20 mouse cellular contexts compared by ENCODE assay signal in genomic region chr16:91129916-91130315, GRCm38 (mm10). TPM values are rescaled to one million over a fixed set of nuclear protein-coding genes. Genes with fewer than 3 reads are reported as not detected.
A peak's percentile ranks its signal among the peaks of the same experiment; 100 is the strongest.
DNase-seq lines count a peak whose midpoint lies in the region; ATAC-seq and TF ChIP-seq lines count a peak whose summit lies in the region.
"Had no signal": no experiment of that assay in that cellular context is flagged by ENCODE, and none has a peak within 500 bp of the region (broad histone marks: within the 10 kb centered on the region; RNA-seq: fewer than 3 reads in every experiment).

No protein-coding gene starts in this region.

- WGBS in limb, embryonic 14.5 days = 73% methylated on average over 15 of the region's 15 CpGs
- WGBS in limb, embryonic 10.5 days = 90% methylated on average over 15 of the region's 15 CpGs
- 71% methylated on average over 15 of the region's 15 CpGs for WGBS in lung, embryonic 16.5 days
- WGBS in lung, postnatal 0 days = 79% methylated on average over 15 of the region's 15 CpGs
- 65% methylated on average over 15 of the region's 15 CpGs for WGBS in embryonic facial prominence, embryonic 15.5 days

- ATAC-seq in limb, embryonic 14.5 days (ENCODE audit: low FRiP score, low read depth) = no peak
- peak; percentile 34; the same call in 1 of the 2 replicates for ATAC-seq in lung, embryonic 16.5 days (ENCODE audit: low read depth)
- ATAC-seq in lung, postnatal 0 days = no peak
- peak; percentile 52; the same call in 1 of the 2 replicates for ATAC-seq in embryonic facial prominence, embryonic 15.5 days (ENCODE audit: insufficient number of reproducible peaks, low FRiP score, low TSS enrichment, low read depth)
- ATAC-seq: forebrain, embryonic 13.5 days; forebrain, embryonic 15.5 days; forebrain, postnatal 0 days had no signal

- no peaks in the 10 kb centered on the region for H3K4me1 ChIP-seq in limb, embryonic 14.5 days (ENCODE audit: control insufficient read depth, insufficient read depth, low read length)
- H3K4me1 ChIP-seq in limb, embryonic 10.5 days = no peaks in the 10 kb centered on the region
- H3K4me1 ChIP-seq in lung, embryonic 16.5 days (replicated peaks; ENCODE audit: control insufficient read depth, insufficient read depth, low read length) = no peaks in the 10 kb centered on the region
- H3K4me1 ChIP-seq in lung, postnatal 0 days (ENCODE audit: insufficient read depth, low read depth, low read length) = no peaks in the 10 kb centered on the region
- H3K4me1 ChIP-seq in embryonic facial prominence, embryonic 15.5 days = no peaks in the 10 kb centered on the region

- H3K27me3 ChIP-seq in limb, embryonic 14.5 days (ENCODE audit: control insufficient read depth, insufficient read depth, low read length) = no peaks in the 10 kb centered on the region
- H3K27me3 ChIP-seq in limb, embryonic 10.5 days (ENCODE audit: low read depth, poor library complexity, severe bottlenecking) = peaks cover 6% of the 10 kb centered on the region; the same call in 1 of the 2 replicates
- peaks cover 2% of the 10 kb centered on the region; the same call in 1 of the 2 replicates for H3K27me3 ChIP-seq in lung, embryonic 16.5 days (ENCODE audit: control insufficient read depth, insufficient read depth, low read depth, low read length)
- no peaks in the 10 kb centered on the region for H3K27me3 ChIP-seq in lung, postnatal 0 days (replicated peaks; ENCODE audit: insufficient read depth, low read length)
- H3K27me3 ChIP-seq in embryonic facial prominence, embryonic 15.5 days = peaks cover 6% of the 10 kb centered on the region; the same call in 1 of the 2 replicates
- H3K27me3 ChIP-seq: embryonic facial prominence, embryonic 12.5 days had no signal

- TF ChIP-seq CTCF in lung, postnatal 0 days (IDR thresholded peaks at IDR 0.05) = no peak

- no peak overlapping the region for H3K4me2 ChIP-seq in limb, embryonic 14.5 days (replicated peaks; ENCODE audit: low read depth, low read length, severe bottlenecking)
- H3K4me2 ChIP-seq in lung, embryonic 16.5 days (ENCODE audit: low read depth, low read length) = no peak overlapping the region
- H3K4me2 ChIP-seq in lung, postnatal 0 days (replicated peaks; ENCODE audit: low read depth, low read length) = no peak overlapping the region
- H3K4me2 ChIP-seq in embryonic facial prominence, embryonic 15.5 days (replicated peaks) = no peak overlapping the region
- H3K4me2 ChIP-seq: embryonic facial prominence, embryonic 12.5 days; forebrain, embryonic 13.5 days; forebrain, embryonic 15.5 days had no signal

- H3K36me3 ChIP-seq in limb, embryonic 14.5 days (ENCODE audit: control insufficient read depth, insufficient read depth, low read length) = no peaks in the 10 kb centered on the region
- no peaks in the 10 kb centered on the region for H3K36me3 ChIP-seq in limb, embryonic 10.5 days
- no peaks in the 10 kb centered on the region for H3K36me3 ChIP-seq in lung, embryonic 16.5 days (ENCODE audit: control insufficient read depth, insufficient read depth, low read length)
- H3K36me3 ChIP-seq in lung, postnatal 0 days (ENCODE audit: insufficient read depth, low read length) = no peaks in the 10 kb centered on the region
- no peaks in the 10 kb centered on the region for H3K36me3 ChIP-seq in embryonic facial prominence, embryonic 15.5 days
- H3K36me3 ChIP-seq: embryonic facial prominence, embryonic 12.5 days; forebrain, embryonic 15.5 days had no signal

- no peak overlapping the region for H3K4me3 ChIP-seq in limb, embryonic 14.5 days (replicated peaks; ENCODE audit: low read length)
- H3K4me3 ChIP-seq in limb, embryonic 10.5 days = no peak overlapping the region
- no peak overlapping the region for H3K4me3 ChIP-seq in lung, embryonic 16.5 days (ENCODE audit: low read length)
- no peak overlapping the region for H3K4me3 ChIP-seq in lung, postnatal 0 days (ENCODE audit: low read depth, low read length)
- no peak overlapping the region for H3K4me3 ChIP-seq in embryonic facial prominence, embryonic 15.5 days (replicated peaks)
- H3K4me3 ChIP-seq: embryonic facial prominence, embryonic 12.5 days; forebrain, embryonic 13.5 days; forebrain, embryonic 15.5 days had no signal

- no peak for TF ChIP-seq EP300 in lung, postnatal 0 days (IDR thresholded peaks at IDR 0.05)

- H3K9ac ChIP-seq in limb, embryonic 14.5 days (ENCODE audit: low read depth, low read length, severe bottlenecking) = no peak overlapping the region
- no peak overlapping the region for H3K9ac ChIP-seq in lung, embryonic 16.5 days (ENCODE audit: low read length)
- H3K9ac ChIP-seq in lung, postnatal 0 days (replicated peaks; ENCODE audit: low read depth) = no peak overlapping the region
- no peak overlapping the region for H3K9ac ChIP-seq in embryonic facial prominence, embryonic 15.5 days
- H3K9ac ChIP-seq: embryonic facial prominence, embryonic 12.5 days; forebrain, embryonic 13.5 days; forebrain, embryonic 15.5 days; forebrain, postnatal 0 days had no signal

- no peaks in the 10 kb centered on the region for H3K9me3 ChIP-seq in limb, embryonic 14.5 days (ENCODE audit: control insufficient read depth, low read length)
- no peaks in the 10 kb centered on the region for H3K9me3 ChIP-seq in limb, embryonic 10.5 days (replicated peaks)
- no peaks in the 10 kb centered on the region for H3K9me3 ChIP-seq in lung, embryonic 16.5 days (ENCODE audit: control insufficient read depth, low read length)
- H3K9me3 ChIP-seq in lung, postnatal 0 days (ENCODE audit: low read length) = no peaks in the 10 kb centered on the region
- no peaks in the 10 kb centered on the region for H3K9me3 ChIP-seq in embryonic facial prominence, embryonic 15.5 days (replicated peaks)
- H3K9me3 ChIP-seq: embryonic facial prominence, embryonic 12.5 days; forebrain, embryonic 13.5 days; forebrain, embryonic 15.5 days had no signal

- H3K27ac ChIP-seq in limb, embryonic 14.5 days (replicated peaks; ENCODE audit: low read depth, low read length) = no peak overlapping the region
- no peak overlapping the region for H3K27ac ChIP-seq in limb, embryonic 10.5 days
- H3K27ac ChIP-seq in lung, embryonic 16.5 days (ENCODE audit: low read length) = no peak overlapping the region
- H3K27ac ChIP-seq in lung, postnatal 0 days (ENCODE audit: low read length) = no peak overlapping the region
- H3K27ac ChIP-seq in embryonic facial prominence, embryonic 15.5 days (replicated peaks) = no peak overlapping the region
- H3K27ac ChIP-seq: embryonic facial prominence, embryonic 12.5 days; forebrain, embryonic 13.5 days; forebrain, embryonic 15.5 days had no signal

- TF ChIP-seq POLR2A in limb, embryonic 14.5 days (IDR thresholded peaks at IDR 0.05; ENCODE audit: borderline replicate concordance, extremely low read depth, insufficient read depth, insufficient read length) = no peak

- DNase-seq in limb, embryonic 14.5 days (ENCODE audit: low spot score) = peak; percentile 46
- no peak for DNase-seq in limb, embryonic 10.5 days (ENCODE audit: low spot score)
- DNase-seq in lung, postnatal 0 days (ENCODE audit: low spot score) = no peak
- DNase-seq in spleen, adult 12 weeks (ENCODE audit: low spot score) = no peak
- DNase-seq: adrenal gland, adult 2 months; adrenal gland, postnatal 10 days; adrenal gland, postnatal 25 days; cerebellum, adult 11 months; cerebellum, adult 18-20 months; cerebellum, adult 8-10 months; cerebellum, adult 9-11 months; cerebellum, postnatal 14 days; cerebellum, postnatal 36 days; embryo, embryonic 11 days; forebrain, postnatal 0 days had no signal

RNA-seq across cellular contexts. Expression of gene 4932438H23Rik, which starts 35.0 kb away (rescaled TPM):
- polyA plus RNA-seq in limb, embryonic 14.5 days (2012; rRNA removed) = 0.45 and 0.60 TPM in 2 replicates
- polyA plus RNA-seq in limb, embryonic 14.5 days (2014; fragmentation: Nextera tagmentation; extraction: Ambion mirVana) = 0.32 and 1.3 TPM in 2 replicates
- polyA plus RNA-seq in limb, embryonic 10.5 days (2016; fragmentation: Nextera tagmentation; extraction: Ambion mirVana) = not detected in 2 replicates
- polyA plus RNA-seq in lung, embryonic 16.5 days (2015; fragmentation: Nextera tagmentation; extraction: Ambion mirVana) = 0.13 and 0.19 TPM in 2 replicates
- 0.07 and 0.26 TPM in 2 replicates for polyA plus RNA-seq in lung, postnatal 0 days (2015; fragmentation: Nextera tagmentation; extraction: Ambion mirVana)
- polyA plus RNA-seq in embryonic facial prominence, embryonic 15.5 days (2015; fragmentation: Nextera tagmentation; extraction: Ambion mirVana) = 0.41 and 1.0 TPM in 2 replicates
- polyA plus RNA-seq: adrenal gland, adult 2 months had no signal

Comparison
In these comparisons a context has a peak if more than half of its experiments do, and no peak if none do; other contexts are left out.
1. ATAC-seq: peak in lung, embryonic 16.5 days (single experiment) and embryonic facial prominence, embryonic 15.5 days (single experiment); none in limb, embryonic 14.5 days (single experiment) and lung, postnatal 0 days (single experiment).